Mouse (Mus musculus): Measurements from ENCODE around the gene Cln5. TPM values are rescaled to one million over a fixed set of nuclear protein-coding genes. Genes with fewer than 3 reads are reported as not detected.

The Cln5 gene
- polyA plus RNA-seq (2015; fragmentation: Nextera tagmentation; extraction: Ambion mirVana): 17.3 and 18.4 TPM in 2 replicates

DNA sequence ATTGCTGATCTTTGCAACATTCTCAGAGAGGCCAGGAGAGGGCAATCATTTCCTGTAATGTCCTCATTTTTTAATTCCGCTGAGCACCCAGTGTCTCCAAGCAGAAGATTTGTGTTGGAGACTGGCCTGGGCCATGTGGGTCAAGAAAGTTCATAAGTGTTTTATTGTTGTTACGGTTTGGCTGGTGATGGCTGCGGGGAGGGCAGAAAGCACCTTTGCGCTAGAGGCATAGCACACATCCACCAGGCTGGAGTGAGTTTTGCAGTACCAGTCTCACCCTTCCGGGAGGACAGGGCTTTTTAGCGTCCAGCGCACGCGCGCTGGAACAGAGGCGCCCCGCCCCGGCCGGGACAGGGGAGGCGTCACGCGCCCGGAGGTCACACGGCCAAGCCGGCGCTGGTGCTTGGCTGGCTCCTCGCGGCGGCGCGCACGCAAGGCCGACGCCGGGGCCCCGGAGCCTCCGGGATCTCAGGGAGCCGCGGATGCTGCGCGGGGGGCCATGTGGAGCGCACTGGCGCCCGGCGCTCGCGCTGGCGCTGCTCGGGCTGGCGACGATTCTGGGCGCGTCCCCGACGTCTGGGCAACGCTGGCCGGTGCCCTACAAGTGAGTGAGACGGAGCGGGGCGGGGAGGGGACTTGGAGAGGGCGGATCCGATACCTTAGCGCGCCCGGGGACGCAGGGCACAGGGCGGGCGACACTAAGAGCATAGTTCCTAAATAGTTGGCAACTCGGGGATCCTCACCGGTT is at the start of gene Cln5:
Gene Cln5 (plus strand): TSS at position 353 of the 748 bp plus-strand sequence.

DNA sequence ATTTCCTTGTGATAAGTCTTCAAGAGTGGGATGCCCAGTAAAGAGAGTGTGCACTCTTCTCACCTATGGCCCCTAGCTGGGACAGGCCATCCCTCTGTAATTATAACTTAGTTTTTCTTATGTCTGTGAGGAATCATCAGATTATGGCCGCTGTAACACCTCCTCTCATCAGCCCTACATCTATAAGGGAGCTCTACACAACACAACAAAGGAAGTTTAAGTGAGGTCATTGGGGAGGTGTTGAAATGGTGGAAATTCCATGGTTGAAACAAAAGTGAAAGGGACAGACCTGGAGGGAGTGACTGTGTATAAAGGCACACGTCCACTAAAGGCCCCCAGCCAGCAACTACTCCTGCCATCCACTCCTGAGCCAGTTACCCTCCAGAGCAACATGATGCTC is 23.3 kb upstream of the Cln5 start, which contains the start of gene Acod1:
Gene Acod1 (plus strand): TSS at position 301 of the 400 bp plus-strand sequence.

DNA sequence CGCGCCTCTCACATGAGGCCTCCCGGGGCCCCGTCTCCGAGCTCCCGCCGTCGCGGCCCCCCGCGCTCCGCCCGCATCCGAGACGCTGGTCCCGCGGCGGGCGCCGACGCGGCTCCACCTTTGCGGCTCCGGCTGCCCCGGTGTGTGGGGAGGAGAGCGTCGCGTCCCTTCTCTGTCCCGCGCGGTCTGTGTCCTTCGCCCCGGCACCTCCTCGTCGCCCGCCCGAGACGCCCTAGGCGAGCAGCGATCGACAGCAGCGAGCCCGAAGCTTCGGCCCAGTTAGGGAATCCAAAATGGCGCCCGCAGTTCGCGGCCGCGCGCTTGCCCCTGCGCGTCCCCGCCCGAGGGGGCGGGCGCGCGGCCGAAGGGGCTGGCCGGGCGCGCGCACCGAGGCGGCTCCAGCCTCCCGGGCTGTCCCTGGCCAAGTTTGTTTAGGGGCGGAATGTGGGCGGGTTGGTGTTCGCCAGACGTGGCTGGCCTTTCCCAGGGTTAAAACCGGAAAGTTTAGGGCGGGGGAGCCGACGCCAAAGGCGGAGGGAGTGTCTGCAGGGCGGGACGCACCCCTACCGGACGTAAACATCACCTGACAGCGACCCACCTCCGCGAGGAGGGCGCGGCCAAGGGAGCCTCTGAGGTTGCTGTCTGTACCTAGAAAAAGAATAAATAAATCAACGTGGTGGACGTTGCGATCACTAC is 29.4 kb downstream of the Cln5 start, which contains the start of gene Fbxl3:
Gene Fbxl3 (minus strand): TSS at position 329 of the 696 bp plus-strand sequence.

Other genes starting within 250 kb of the Cln5 start
- 11.2 and 13.6 TPM in 2 replicates for gene Kctd12, start 87.6 kb upstream of the Cln5 start, polyA plus RNA-seq (2015; fragmentation: Nextera tagmentation; extraction: Ambion mirVana)
- gene Acod1, start 23.2 kb upstream of the Cln5 start, polyA plus RNA-seq (2015; fragmentation: Nextera tagmentation; extraction: Ambion mirVana): 0.14 and 0.18 TPM in 2 replicates
- gene Fbxl3, start 29.4 kb downstream of the Cln5 start, polyA plus RNA-seq (2015; fragmentation: Nextera tagmentation; extraction: Ambion mirVana): 17.4 and 19.4 TPM in 2 replicates